Mouse (Mus musculus): ENCODE measurements around the gene Acly. TPM values are rescaled to one million over a fixed set of nuclear protein-coding genes. Genes with fewer than 3 reads are reported as not detected.

The Acly gene
- polyA plus RNA-seq, 1 experiment from 2014 or later, result 182 TPM

GRCm38 (mm10) chr11:100569789-100570188 lies 42.0 kb upstream of the Acly start:
- H3K27ac ChIP-seq (replicated peaks; ENCODE audit: low read depth, low read length), result no peak overlapping the region
- DNase-seq (ENCODE audit: low spot score) (no peak), ATAC-seq (ENCODE audit: insufficient number of reproducible peaks, low FRiP score, low TSS enrichment, low read depth) (no peak)
- peaks cover 3% of the 10 kb centered on the region; the same call in 1 of the 2 replicates for H3K27me3 ChIP-seq (ENCODE audit: control insufficient read depth, insufficient read depth, low read length)
- no peak overlapping the region for H3K4me3 ChIP-seq (ENCODE audit: low read depth, low read length)
- H3K4me2 ChIP-seq (ENCODE audit: low read depth, severe bottlenecking), result no peak overlapping the region
- H3K9me3 ChIP-seq (ENCODE audit: control insufficient read depth, low read length), result no peaks in the 10 kb centered on the region
- no peak overlapping the region for H3K9ac ChIP-seq (ENCODE audit: low read length)
- WGBS, result 60% methylated on average over 9 of the region's 9 CpGs
- H3K36me3 ChIP-seq (ENCODE audit: control insufficient read depth, insufficient read depth, low read length), result no peaks in the 10 kb centered on the region
- peaks cover 4% of the 10 kb centered on the region; the same call in 1 of the 2 replicates for H3K4me1 ChIP-seq (ENCODE audit: control insufficient read depth, insufficient read depth, low read length)

- 83% methylated on average over 8 of the region's 8 CpGs for WGBS
These were observed 40.9 kb upstream of the Acly start for GRCm38 (mm10) chr11:100568692-100569091.

GRCm38 (mm10) chr11:100567815-100568245 lies 40.0 kb upstream of the Acly start:
- WGBS, result 62% methylated on average over 9 of the region's 9 CpGs
- Histone ChIP-seq H3K4me1 (ENCODE audit: control insufficient read depth, insufficient read depth, low read length) (peaks cover 4% of the 10 kb centered on the region; the same call in 1 of the 2 replicates), H3K27me3 (ENCODE audit: control insufficient read depth, insufficient read depth, low read length) (peaks cover 3% of the 10 kb centered on the region; the same call in 1 of the 2 replicates), H3K36me3 (ENCODE audit: control insufficient read depth, insufficient read depth, low read length) (no peaks in the 10 kb centered on the region), H3K4me2 (ENCODE audit: low read depth, severe bottlenecking) (no peak overlapping the region), H3K9ac (ENCODE audit: low read length) (no peak overlapping the region), H3K27ac (replicated peaks; ENCODE audit: low read depth, low read length) (no peak overlapping the region), H3K9me3 (ENCODE audit: control insufficient read depth, low read length) (no peaks in the 10 kb centered on the region), H3K4me3 (ENCODE audit: low read depth, low read length) (no peak overlapping the region)
- no peak for DNase-seq (ENCODE audit: low spot score)
- ATAC-seq (ENCODE audit: insufficient number of reproducible peaks, low FRiP score, low TSS enrichment, low read depth), result no peak

More at GRCm38 (mm10) chr11:100568692-100569091, 40.9 kb upstream of the Acly start:
- Histone ChIP-seq H3K4me2 (ENCODE audit: low read depth, severe bottlenecking) (no peak overlapping the region), H3K9me3 (ENCODE audit: control insufficient read depth, low read length) (no peaks in the 10 kb centered on the region), H3K27me3 (ENCODE audit: control insufficient read depth, insufficient read depth, low read length) (peaks cover 3% of the 10 kb centered on the region; the same call in 1 of the 2 replicates), H3K9ac (ENCODE audit: low read length) (no peak overlapping the region), H3K4me1 (ENCODE audit: control insufficient read depth, insufficient read depth, low read length) (peaks cover 4% of the 10 kb centered on the region; the same call in 1 of the 2 replicates), H3K36me3 (ENCODE audit: control insufficient read depth, insufficient read depth, low read length) (no peaks in the 10 kb centered on the region), H3K27ac (replicated peaks; ENCODE audit: low read depth, low read length) (no peak overlapping the region), H3K4me3 (ENCODE audit: low read depth, low read length) (no peak overlapping the region)
- no peak for ATAC-seq (ENCODE audit: insufficient number of reproducible peaks, low FRiP score, low TSS enrichment, low read depth)
- no peak for DNase-seq (ENCODE audit: low spot score)

GRCm38 (mm10) chr11:100567229-100567628 lies 39.4 kb upstream of the Acly start:
- Histone ChIP-seq H3K27ac (replicated peaks; ENCODE audit: low read depth, low read length) (no peak overlapping the region), H3K36me3 (ENCODE audit: control insufficient read depth, insufficient read depth, low read length) (no peaks in the 10 kb centered on the region)

GRCm38 (mm10) chr11:100564703-100565102 lies 36.9 kb upstream of the Acly start:
- Histone ChIP-seq H3K4me3 (ENCODE audit: low read depth, low read length) (no peak overlapping the region), H3K27ac (replicated peaks; ENCODE audit: low read depth, low read length) (no peak overlapping the region), H3K36me3 (ENCODE audit: control insufficient read depth, insufficient read depth, low read length) (no peaks in the 10 kb centered on the region), H3K27me3 (ENCODE audit: control insufficient read depth, insufficient read depth, low read length) (no peaks in the 10 kb centered on the region), H3K4me2 (ENCODE audit: low read depth, severe bottlenecking) (no peak overlapping the region), H3K9ac (ENCODE audit: low read length) (no peak overlapping the region), H3K4me1 (ENCODE audit: control insufficient read depth, insufficient read depth, low read length) (no peaks in the 10 kb centered on the region), H3K9me3 (ENCODE audit: control insufficient read depth, low read length) (no peaks in the 10 kb centered on the region)
- DNase-seq (ENCODE audit: low spot score) (no peak), ATAC-seq (ENCODE audit: insufficient number of reproducible peaks, low FRiP score, low TSS enrichment, low read depth) (no peak)
- WGBS, result 87% methylated on average over 6 of the region's 6 CpGs

More at GRCm38 (mm10) chr11:100567229-100567628, 39.4 kb upstream of the Acly start:
- H3K27me3 ChIP-seq (ENCODE audit: control insufficient read depth, insufficient read depth, low read length), result peaks cover 3% of the 10 kb centered on the region; the same call in 1 of the 2 replicates
- no peak overlapping the region for H3K9ac ChIP-seq (ENCODE audit: low read length)
- ATAC-seq (ENCODE audit: insufficient number of reproducible peaks, low FRiP score, low TSS enrichment, low read depth) (no peak), DNase-seq (ENCODE audit: low spot score) (no peak)
- H3K4me1 ChIP-seq (ENCODE audit: control insufficient read depth, insufficient read depth, low read length), result peaks cover 4% of the 10 kb centered on the region; the same call in 1 of the 2 replicates
- H3K4me2 ChIP-seq (ENCODE audit: low read depth, severe bottlenecking), result no peak overlapping the region
- no peak overlapping the region for H3K4me3 ChIP-seq (ENCODE audit: low read depth, low read length)
- H3K9me3 ChIP-seq (ENCODE audit: control insufficient read depth, low read length), result no peaks in the 10 kb centered on the region
- WGBS, result 85% methylated on average over 5 of the region's 5 CpGs

DNA sequence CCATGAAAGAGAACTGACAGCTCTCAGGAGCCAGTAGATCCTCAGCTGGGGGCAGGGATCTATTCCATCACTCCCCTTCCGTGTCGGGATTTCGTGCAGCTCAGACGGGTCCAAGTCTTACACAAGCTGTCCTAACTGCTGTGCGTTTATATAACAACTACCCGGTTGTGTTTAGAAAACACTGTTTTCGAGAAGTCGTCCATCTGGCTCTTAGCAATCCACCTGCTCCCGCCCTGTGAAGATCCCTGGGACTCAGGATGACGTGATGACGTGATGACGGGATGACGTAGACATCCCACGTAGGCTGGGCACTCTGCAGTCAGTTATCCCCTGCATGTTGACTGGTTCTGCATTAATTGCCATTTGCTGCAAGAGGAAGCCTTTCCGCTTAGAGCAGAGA lies 36.5 kb upstream of the Acly start:
- H3K9me3 ChIP-seq (ENCODE audit: control insufficient read depth, low read length), result no peaks in the 10 kb centered on the region
- ATAC-seq (ENCODE audit: insufficient number of reproducible peaks, low FRiP score, low TSS enrichment, low read depth) (no peak), DNase-seq (ENCODE audit: low spot score) (no peak)
- no peaks in the 10 kb centered on the region for H3K36me3 ChIP-seq (ENCODE audit: control insufficient read depth, insufficient read depth, low read length)
- H3K4me2 ChIP-seq (ENCODE audit: low read depth, severe bottlenecking), result no peak overlapping the region
- H3K9ac ChIP-seq (ENCODE audit: low read length), result no peak overlapping the region
- no peak overlapping the region for H3K4me3 ChIP-seq (ENCODE audit: low read depth, low read length)
- no peaks in the 10 kb centered on the region for H3K4me1 ChIP-seq (ENCODE audit: control insufficient read depth, insufficient read depth, low read length)
- H3K27ac ChIP-seq (replicated peaks; ENCODE audit: low read depth, low read length), result no peak overlapping the region
- WGBS, result 83% methylated on average over 15 of the region's 15 CpGs
- no peaks in the 10 kb centered on the region for H3K27me3 ChIP-seq (ENCODE audit: control insufficient read depth, insufficient read depth, low read length)

DNA sequence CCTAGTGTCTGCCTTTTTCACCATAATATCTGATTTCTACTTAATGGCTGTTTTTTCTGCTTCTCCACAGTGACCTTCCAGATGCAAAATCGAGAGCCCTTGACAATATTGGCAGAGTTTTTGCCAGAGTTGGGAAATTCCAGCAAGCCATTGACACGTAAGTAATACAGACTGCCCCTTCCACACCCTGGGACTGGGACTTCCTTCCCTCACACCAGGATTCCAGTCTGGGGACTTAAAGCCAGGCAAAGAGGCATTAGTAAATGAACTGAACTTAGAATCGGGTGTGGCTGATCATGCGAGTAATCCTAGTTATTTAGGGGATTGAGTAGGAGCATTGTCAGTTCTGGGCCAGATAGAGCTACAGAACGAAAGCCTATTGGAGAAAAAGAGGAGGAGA lies 33.9 kb upstream of the Acly start:
- no peak overlapping the region for H3K9ac ChIP-seq (ENCODE audit: low read length)
- no peaks in the 10 kb centered on the region for H3K9me3 ChIP-seq (ENCODE audit: control insufficient read depth, low read length)
- no peak overlapping the region for H3K4me3 ChIP-seq (ENCODE audit: low read depth, low read length)
- no peak overlapping the region for H3K4me2 ChIP-seq (ENCODE audit: low read depth, severe bottlenecking)
- H3K36me3 ChIP-seq (ENCODE audit: control insufficient read depth, insufficient read depth, low read length), result no peaks in the 10 kb centered on the region
- H3K27me3 ChIP-seq (ENCODE audit: control insufficient read depth, insufficient read depth, low read length), result no peaks in the 10 kb centered on the region
- no peak overlapping the region for H3K27ac ChIP-seq (replicated peaks; ENCODE audit: low read depth, low read length)
- DNase-seq (ENCODE audit: low spot score) (no peak), ATAC-seq (ENCODE audit: insufficient number of reproducible peaks, low FRiP score, low TSS enrichment, low read depth) (no peak)
- no peaks in the 10 kb centered on the region for H3K4me1 ChIP-seq (ENCODE audit: control insufficient read depth, insufficient read depth, low read length)
- 78% methylated on average over 5 of the region's 5 CpGs for WGBS

GRCm38 (mm10) chr11:100559476-100559875 lies 31.7 kb upstream of the Acly start:
- Histone ChIP-seq H3K9ac (ENCODE audit: low read length) (no peak overlapping the region), H3K4me3 (ENCODE audit: low read depth, low read length) (no peak overlapping the region), H3K27me3 (ENCODE audit: control insufficient read depth, insufficient read depth, low read length) (no peaks in the 10 kb centered on the region), H3K36me3 (ENCODE audit: control insufficient read depth, insufficient read depth, low read length) (no peaks in the 10 kb centered on the region), H3K9me3 (ENCODE audit: control insufficient read depth, low read length) (no peaks in the 10 kb centered on the region), H3K4me1 (ENCODE audit: control insufficient read depth, insufficient read depth, low read length) (no peaks in the 10 kb centered on the region), H3K27ac (replicated peaks; ENCODE audit: low read depth, low read length) (no peak overlapping the region), H3K4me2 (ENCODE audit: low read depth, severe bottlenecking) (no peak overlapping the region)
- DNase-seq (ENCODE audit: low spot score), result no peak
- no peak for ATAC-seq (ENCODE audit: insufficient number of reproducible peaks, low FRiP score, low TSS enrichment, low read depth)
- 41% methylated on average over 7 of the region's 7 CpGs for WGBS

- no peak for ATAC-seq (ENCODE audit: insufficient number of reproducible peaks, low FRiP score, low TSS enrichment, low read depth)
- Histone ChIP-seq H3K9me3 (ENCODE audit: control insufficient read depth, low read length) (no peaks in the 10 kb centered on the region), H3K4me1 (ENCODE audit: control insufficient read depth, insufficient read depth, low read length) (no peaks in the 10 kb centered on the region), H3K36me3 (ENCODE audit: control insufficient read depth, insufficient read depth, low read length) (no peaks in the 10 kb centered on the region), H3K27me3 (ENCODE audit: control insufficient read depth, insufficient read depth, low read length) (no peaks in the 10 kb centered on the region), H3K4me3 (ENCODE audit: low read depth, low read length) (no peak overlapping the region), H3K9ac (ENCODE audit: low read length) (no peak overlapping the region), H3K27ac (replicated peaks; ENCODE audit: low read depth, low read length) (no peak overlapping the region), H3K4me2 (ENCODE audit: low read depth, severe bottlenecking) (no peak overlapping the region)
- DNase-seq (ENCODE audit: low spot score), result no peak
- 71% methylated on average over 3 of the region's 3 CpGs for WGBS
These were observed 29.8 kb upstream of the Acly start for GRCm38 (mm10) chr11:100557563-100557962.
